Mouse (Mus musculus) forebrain, embryonic 16.5 days (tissue): ENCODE data around the gene Utp18. TPM values are rescaled to one million over a fixed set of nuclear protein-coding genes. Genes with fewer than 3 reads are reported as not detected.
A peak's percentile ranks its signal among the peaks of the same experiment; 100 is the strongest.

Source experiments
- ATAC-seq: fragments of 200-750 bp; cut with Nextera tagmentation; 2 replicates; pipeline ENCODE4 v1.8.0; 2017; ENCODE audit warnings: mild to moderate bottlenecking, moderate library complexity
- H3K27ac ChIP-seq: fragments of 300-500 bp; sonication (generic); 2 replicates; pipeline ENCODE4 v1.5.1; 2014; ENCODE audit warnings: low read length, control low read depth
- H3K27me3 ChIP-seq: fragments of 300-500 bp; sonication (generic); replicated peaks from 2 replicates; pipeline ENCODE4 v1.6.1; 2014; ENCODE audit warnings: low read length; ENCODE audit not compliant: control insufficient read depth, insufficient read depth
- H3K36me3 ChIP-seq: fragments of 300-500 bp; sonication (generic); 2 replicates; pipeline ENCODE4 v1.6.1; 2014; ENCODE audit not compliant: control insufficient read depth, insufficient read depth
- H3K4me1 ChIP-seq: fragments of 300-500 bp; sonication (generic); replicated peaks from 2 replicates; pipeline ENCODE4 v1.6.1; 2014; ENCODE audit warnings: low read length; ENCODE audit not compliant: control insufficient read depth, insufficient read depth
- H3K4me2 ChIP-seq: fragments of 300-500 bp; sonication (generic); 2 replicates; pipeline ENCODE4 v1.6.1; 2014; ENCODE audit warnings: mild to moderate bottlenecking, low read length, control low read depth
- H3K4me3 ChIP-seq: fragments of 300-500 bp; sonication (generic); replicated peaks from 2 replicates; pipeline ENCODE4 v1.5.1; 2014; ENCODE audit warnings: mild to moderate bottlenecking, low read length, control low read depth
- H3K9ac ChIP-seq: fragments of 300-500 bp; sonication (generic); replicated peaks from 2 replicates; pipeline ENCODE4 v1.6.1; 2014; ENCODE audit warnings: low read depth, low read length, control low read depth
- H3K9me3 ChIP-seq: fragments of 300-500 bp; sonication (generic); 2 replicates; pipeline ENCODE4 v1.6.1; 2016; ENCODE audit warnings: low read length; ENCODE audit not compliant: control insufficient read depth
- WGBS: fragments of 180-500 bp; shearing (Covaris S2); extraction: QIAGEN DNeasy Blood & Tissue Kit; methylation state at CpG from one replicate; pipeline ENCODE4 v1.1.7; 2014; 5-methylcytosine and 5-hydroxymethylcytosine counted together
- polyA plus RNA-seq: library from polyadenylated mRNA; unstranded; fragments of >200 nt; fragmentation: Nextera tagmentation; extraction: Ambion mirVana; gene quantifications from 2 replicates; pipeline ENCODE4 v1.2.1, GENCODE M21; 2015

Gene Utp18
- polyA plus RNA-seq, 1 experiment from 2014 or later, result 32.9 TPM

- no peak overlapping the region for H3K4me2 ChIP-seq
- peak; percentile 84 for ATAC-seq
- WGBS, result 33% methylated on average over 11 of the region's 11 CpGs
- no peaks in the 10 kb centered on the region for H3K27me3 ChIP-seq
- no peaks in the 10 kb centered on the region for H3K9me3 ChIP-seq
- no peak overlapping the region for H3K4me3 ChIP-seq
- H3K9ac ChIP-seq, result no peak overlapping the region
- H3K36me3 ChIP-seq, result no peaks in the 10 kb centered on the region
- H3K27ac ChIP-seq, result no peak overlapping the region
- H3K4me1 ChIP-seq, result no peaks in the 10 kb centered on the region
Observed at GRCm38 (mm10) chr11:93812125-93812868, 73.3 kb downstream of the Utp18 start.

Other genes with a start within 250 kb of the Utp18 start
- gene Mbtd1, start 86 bp upstream of the Utp18 start, polyA plus RNA-seq, result 39.6 and 44.1 TPM in 2 replicates
- gene Nme2, start 70.5 kb upstream of the Utp18 start, polyA plus RNA-seq, result 86.5 and 106 TPM in 2 replicates
- gene Gm20390, start 82.5 kb upstream of the Utp18 start, polyA plus RNA-seq, result 347 and 368 TPM in 2 replicates
- gene Nme1, start 82.8 kb upstream of the Utp18 start, polyA plus RNA-seq, result 267 and 357 TPM in 2 replicates
- 99.1 and 108 TPM in 2 replicates for gene Spag9, start 110.3 kb upstream of the Utp18 start, polyA plus RNA-seq